Mouse (Mus musculus) layer of hippocampus, postnatal 14 days (tissue): ENCODE measurements around the gene Ccdc114. TPM values are rescaled to one million over a fixed set of nuclear protein-coding genes. Genes with fewer than 3 reads are reported as not detected.
"Not testable (repeated sequence)": the region's sequence is repeated elsewhere in the genome, so short reads cannot be mapped to it uniquely, and the experiment has no call there.

Experiments used
- DNase-seq, 2 experiments: peaks; one replicate each; pipeline ENCODE4 v3.0.0; 2021 to 2022; ENCODE audit warnings: low spot score in 2 of 2, mixed read lengths in 1 of 2
- long read RNA-seq, 2 experiments: library from polyadenylated mRNA; stranded (forward); transcript quantifications; one replicate each; pipeline ENCODE4 v2.0.0; 2021
- total RNA-seq, 2 experiments: library from RNA; stranded (reverse); gene quantifications; 2 replicates each; pipeline ENCODE4 v1.2.3; 2021

Ccdc114 gene
- total RNA-seq = 1 to 10 TPM; 2.1 to 6.2 TPM
- long read RNA-seq, experiment 1, partial matches to known transcripts = 0 of 4 reads
- long read RNA-seq, experiment 1, other reads (novel, unspliced or antisense) = 4 of 4 reads
- long read RNA-seq, experiment 2, partial matches to known transcripts = 0 of 10 reads
- long read RNA-seq, experiment 2, other reads (novel, unspliced or antisense) = 7 of 10 reads

GRCm38 (mm10) chr7:45923762-45924428 lies at the start of gene Ccdc114:
TSS of gene Ccdc114 (plus strand) at chr7:45924072.
- peak; percentile 26 to 33 for DNase-seq

- no peak for DNase-seq
These were observed 47.0 kb upstream of the Ccdc114 start for GRCm38 (mm10) chr7:45876895-45877294.

GRCm38 (mm10) chr7:45878278-45878677 lies 45.6 kb upstream of the Ccdc114 start, which contains the start of gene Grin2d:
TSS of gene Grin2d (minus strand) at chr7:45878378.
- not testable (repeated sequence) for DNase-seq

- DNase-seq = no peak
These were observed 43.3 kb upstream of the Ccdc114 start for GRCm38 (mm10) chr7:45880531-45880930.

GRCm38 (mm10) chr7:45881011-45881410 lies 42.9 kb upstream of the Ccdc114 start:
- DNase-seq = no peak

- DNase-seq = no peak
These were observed 36.6 kb upstream of the Ccdc114 start for GRCm38 (mm10) chr7:45887246-45887645.

- DNase-seq = no peak
These were observed 31.2 kb upstream of the Ccdc114 start for GRCm38 (mm10) chr7:45892651-45893050.

- no peak for DNase-seq
These were observed 27.8 kb upstream of the Ccdc114 start for GRCm38 (mm10) chr7:45895931-45896516.

- DNase-seq = peak; percentile 96 to 99
These were observed 27.2 kb upstream of the Ccdc114 start, which contains the start of the genes Syngr4 and Tmem143 for GRCm38 (mm10) chr7:45896517-45897257. TSS of gene Syngr4 (minus strand) at chr7:45896714. TSS of gene Tmem143 (plus strand) at chr7:45896941.

GRCm38 (mm10) chr7:45897258-45897757 lies 26.6 kb upstream of the Ccdc114 start:
- DNase-seq = peak; percentile 51 to 62

GRCm38 (mm10) chr7:45898125-45898524 lies 25.7 kb upstream of the Ccdc114 start:
- not testable (repeated sequence) for DNase-seq

- no peak for DNase-seq
These were observed 22.3 kb upstream of the Ccdc114 start for GRCm38 (mm10) chr7:45901562-45901961.

- no peak for DNase-seq
These were observed 21.3 kb upstream of the Ccdc114 start for GRCm38 (mm10) chr7:45902481-45903002.

- no peak for DNase-seq
These were observed 17.2 kb upstream of the Ccdc114 start for GRCm38 (mm10) chr7:45906622-45907021.

GRCm38 (mm10) chr7:45908384-45908783 lies 15.5 kb upstream of the Ccdc114 start:
- DNase-seq = no peak

GRCm38 (mm10) chr7:45909145-45909544 lies 14.7 kb upstream of the Ccdc114 start:
- DNase-seq = no peak

- DNase-seq = no peak
These were observed 9.8 kb upstream of the Ccdc114 start for GRCm38 (mm10) chr7:45914067-45914466.

GRCm38 (mm10) chr7:45915011-45915410 lies 8.9 kb upstream of the Ccdc114 start:
- DNase-seq = no peak

- peak; percentile 72 to 75 for DNase-seq
These were observed 7.5 kb upstream of the Ccdc114 start for GRCm38 (mm10) chr7:45916056-45917003.
